Mouse (Mus musculus): ENCODE results near the gene Fiz1. TPM values are rescaled to one million over a fixed set of nuclear protein-coding genes. Genes with fewer than 3 reads are reported as not detected.
A peak's percentile ranks its signal among the peaks of the same experiment; 100 is the strongest.

The Fiz1 gene
- polyA plus RNA-seq, 1 experiment from 2014 or later, result 59.3 TPM

GRCm38 (mm10) chr7:4995268-4996002, 19.1 kb downstream of the Fiz1 start:
- peak; percentile 54 for ATAC-seq (ENCODE audit: insufficient number of reproducible peaks, insufficient read depth, low FRiP score, low TSS enrichment)
- Histone ChIP-seq H3K36me3 (peaks cover 38% of the 10 kb centered on the region), H3K4me3 (peak overlapping the region; percentile 74), H3K4me1 (peaks cover 28% of the 10 kb centered on the region), H3K9ac (peak overlapping the region; percentile 85), H3K4me2 (replicated peaks) (peak overlapping the region; percentile 71), H3K27ac (peak overlapping the region; percentile 61), H3K9me3 (peaks cover 27% of the 10 kb centered on the region), H3K27me3 (peaks cover 24% of the 10 kb centered on the region)
- WGBS, result 6% methylated on average over 19 of the region's 19 CpGs

GRCm38 (mm10) chr7:4993999-4994788, 20.3 kb downstream of the Fiz1 start:
- H3K27me3 ChIP-seq, result peaks cover 24% of the 10 kb centered on the region
- H3K36me3 ChIP-seq, result peaks cover 38% of the 10 kb centered on the region
- peak overlapping the region; percentile 85; the same call in 1 of the 2 replicates for H3K9ac ChIP-seq
- peaks cover 28% of the 10 kb centered on the region for H3K4me1 ChIP-seq
- ATAC-seq (ENCODE audit: insufficient number of reproducible peaks, insufficient read depth, low FRiP score, low TSS enrichment), result no peak
- peak overlapping the region; percentile 71 for H3K4me2 ChIP-seq (replicated peaks)
- H3K9me3 ChIP-seq, result peaks cover 28% of the 10 kb centered on the region
- no peak overlapping the region for H3K27ac ChIP-seq
- H3K4me3 ChIP-seq, result peak overlapping the region; percentile 74
- 50% methylated on average over 59 of the region's 59 CpGs for WGBS

GRCm38 (mm10) chr7:4993347-4993998, 21.0 kb downstream of the Fiz1 start:
- H3K4me3 ChIP-seq, result peak overlapping the region; percentile 16; the same call in 1 of the 2 replicates
- H3K27ac ChIP-seq, result no peak overlapping the region
- no peak for ATAC-seq (ENCODE audit: insufficient number of reproducible peaks, insufficient read depth, low FRiP score, low TSS enrichment)
- peaks cover 28% of the 10 kb centered on the region for H3K4me1 ChIP-seq
- peaks cover 38% of the 10 kb centered on the region for H3K36me3 ChIP-seq
- peaks cover 24% of the 10 kb centered on the region for H3K27me3 ChIP-seq
- H3K9ac ChIP-seq, result no peak overlapping the region
- 37% methylated on average over 52 of the region's 55 CpGs for WGBS
- peaks cover 28% of the 10 kb centered on the region for H3K9me3 ChIP-seq
- H3K4me2 ChIP-seq (replicated peaks), result peak overlapping the region; percentile 71

GRCm38 (mm10) chr7:4988250-4988649, 26.2 kb downstream of the Fiz1 start:
- 69% methylated on average over 2 of the region's 2 CpGs for WGBS
- no peak for ATAC-seq (ENCODE audit: insufficient number of reproducible peaks, insufficient read depth, low FRiP score, low TSS enrichment)
- H3K27me3 ChIP-seq, result peaks cover 6% of the 10 kb centered on the region
- no peak overlapping the region for H3K4me2 ChIP-seq (replicated peaks)
- H3K4me3 ChIP-seq, result no peak overlapping the region
- no peak overlapping the region for H3K27ac ChIP-seq
- peaks cover 24% of the 10 kb centered on the region for H3K36me3 ChIP-seq
- no peak overlapping the region for H3K9ac ChIP-seq
- H3K9me3 ChIP-seq, result peaks cover 17% of the 10 kb centered on the region
- 0 out of 2 replicates have a peak, but pooled peaks cover under 1% of the 10 kb centered on the region for H3K4me1 ChIP-seq

GRCm38 (mm10) chr7:4976832-4977231, 37.7 kb downstream of the Fiz1 start:
- H3K4me3 ChIP-seq, result no peak overlapping the region
- H3K9me3 ChIP-seq, result no peaks in the 10 kb centered on the region
- 91% methylated on average over 7 of the region's 7 CpGs for WGBS
- no peak for ATAC-seq (ENCODE audit: insufficient number of reproducible peaks, insufficient read depth, low FRiP score, low TSS enrichment)
- no peaks in the 10 kb centered on the region for H3K4me1 ChIP-seq
- H3K27ac ChIP-seq, result no peak overlapping the region
- H3K9ac ChIP-seq, result no peak overlapping the region
- no peaks in the 10 kb centered on the region for H3K36me3 ChIP-seq
- H3K27me3 ChIP-seq, result no peaks in the 10 kb centered on the region
- no peak overlapping the region for H3K4me2 ChIP-seq (replicated peaks)

GRCm38 (mm10) chr7:4975455-4975854, 39.0 kb downstream of the Fiz1 start:
- 60% methylated on average over 4 of the region's 4 CpGs for WGBS
- Histone ChIP-seq H3K4me3 (no peak overlapping the region), H3K27me3 (no peaks in the 10 kb centered on the region), H3K27ac (no peak overlapping the region), H3K9ac (no peak overlapping the region), H3K4me1 (no peaks in the 10 kb centered on the region), H3K36me3 (no peaks in the 10 kb centered on the region), H3K4me2 (replicated peaks) (no peak overlapping the region), H3K9me3 (no peaks in the 10 kb centered on the region)
- no peak for ATAC-seq (ENCODE audit: insufficient number of reproducible peaks, insufficient read depth, low FRiP score, low TSS enrichment)

GRCm38 (mm10) chr7:4972321-4973047, 42.0 kb downstream of the Fiz1 start:
- H3K9ac ChIP-seq, result no peak overlapping the region

GRCm38 (mm10) chr7:4971710-4972109, 42.8 kb downstream of the Fiz1 start:
- 23% methylated on average over 7 of the region's 7 CpGs for WGBS
- Histone ChIP-seq H3K36me3 (no peaks in the 10 kb centered on the region), H3K9me3 (no peaks in the 10 kb centered on the region), H3K4me2 (replicated peaks) (no peak overlapping the region), H3K27ac (no peak overlapping the region), H3K9ac (no peak overlapping the region), H3K4me3 (no peak overlapping the region), H3K4me1 (no peaks in the 10 kb centered on the region), H3K27me3 (no peaks in the 10 kb centered on the region)
- no peak for ATAC-seq (ENCODE audit: insufficient number of reproducible peaks, insufficient read depth, low FRiP score, low TSS enrichment)

More at GRCm38 (mm10) chr7:4972321-4973047, 42.0 kb downstream of the Fiz1 start:
- Histone ChIP-seq H3K4me3 (no peak overlapping the region), H3K27me3 (no peaks in the 10 kb centered on the region), H3K36me3 (no peaks in the 10 kb centered on the region), H3K4me1 (no peaks in the 10 kb centered on the region), H3K27ac (no peak overlapping the region), H3K9me3 (no peaks in the 10 kb centered on the region), H3K4me2 (replicated peaks) (no peak overlapping the region)
- ATAC-seq (ENCODE audit: insufficient number of reproducible peaks, insufficient read depth, low FRiP score, low TSS enrichment), result no peak
- 66% methylated on average over 18 of the region's 18 CpGs for WGBS

GRCm38 (mm10) chr7:4971068-4971467, 43.4 kb downstream of the Fiz1 start, which contains the start of gene Sbk3:
TSS of gene Sbk3 (minus strand) at chr7:4971168.
- ATAC-seq (ENCODE audit: insufficient number of reproducible peaks, insufficient read depth, low FRiP score, low TSS enrichment), result no peak
- no peak within 1 kb of the TSS for H3K27ac ChIP-seq
- H3K9ac ChIP-seq, result no peak within 1 kb of the TSS
- WGBS, result 44% methylated on average over 6 of the region's 6 CpGs
- H3K9me3 ChIP-seq, result no peaks in the 10 kb centered on the region
- H3K27me3 ChIP-seq, result no peaks in the 10 kb centered on the region
- no peaks in the 10 kb centered on the region for H3K4me1 ChIP-seq
- H3K4me3 ChIP-seq, result no peak within 1 kb of the TSS
- no peak within 1 kb of the TSS for H3K4me2 ChIP-seq (replicated peaks)
- H3K36me3 ChIP-seq, result no peaks in the 10 kb centered on the region

- Histone ChIP-seq H3K4me2 (replicated peaks) (no peak overlapping the region), H3K9me3 (no peaks in the 10 kb centered on the region), H3K4me1 (no peaks in the 10 kb centered on the region), H3K4me3 (no peak overlapping the region), H3K9ac (no peak overlapping the region), H3K27me3 (no peaks in the 10 kb centered on the region), H3K36me3 (no peaks in the 10 kb centered on the region), H3K27ac (no peak overlapping the region)
- WGBS, result 82% methylated on average over 5 of the region's 5 CpGs
- no peak for ATAC-seq (ENCODE audit: insufficient number of reproducible peaks, insufficient read depth, low FRiP score, low TSS enrichment)
These were observed 49.5 kb downstream of the Fiz1 start for GRCm38 (mm10) chr7:4964988-4965387.

- peak within 1 kb of the TSS; percentile 10; the same call in 1 of the 2 replicates for H3K4me2 ChIP-seq (replicated peaks)
- no peaks in the 10 kb centered on the region for H3K36me3 ChIP-seq
- no peak within 1 kb of the TSS for H3K27ac ChIP-seq
- no peaks in the 10 kb centered on the region for H3K9me3 ChIP-seq
- H3K4me1 ChIP-seq, result no peaks in the 10 kb centered on the region
- no peak within 1 kb of the TSS for H3K4me3 ChIP-seq
- WGBS, result 5% methylated on average over 10 of the region's 10 CpGs
- no peak within 1 kb of the TSS for H3K9ac ChIP-seq
- no peaks in the 10 kb centered on the region for H3K27me3 ChIP-seq
- ATAC-seq (ENCODE audit: insufficient number of reproducible peaks, insufficient read depth, low FRiP score, low TSS enrichment), result peak; percentile 62
These were observed 50.2 kb downstream of the Fiz1 start, which contains the start of gene Sbk2 for GRCm38 (mm10) chr7:4964272-4964671. TSS of gene Sbk2 (minus strand) at chr7:4964406.

Data from embryonic facial prominence, embryonic 12.5 days (tissue).